Mouse (Mus musculus) frontal cortex, postnatal 10 days (tissue): Measurements from ENCODE around the gene Hmgcr.
A peak's percentile ranks its signal among the peaks of the same experiment; 100 is the strongest.

Experiments
- DNase-seq, 2 experiments: peaks; one replicate each; pipeline ENCODE4 v3.0.0; 2022; ENCODE audit warnings: low spot score in 2 of 2, mixed read lengths in 1 of 2

Gene Hmgcr

GRCm38 (mm10) chr13:96670406-96671077 is at the start of gene Hmgcr:
Gene Hmgcr, minus strand, starts transcription at chr13:96670936.
- DNase-seq: peak; percentile 98 to 99

- no peak for DNase-seq
Observed at GRCm38 (mm10) chr13:96720003-96720402, 49.3 kb upstream of the Hmgcr start.

GRCm38 (mm10) chr13:96717821-96718220 is 47.1 kb upstream of the Hmgcr start:
- no peak for DNase-seq

GRCm38 (mm10) chr13:96716311-96716710 is 45.6 kb upstream of the Hmgcr start:
- no peak for DNase-seq

- no peak for DNase-seq
Observed at GRCm38 (mm10) chr13:96709269-96710233, 38.8 kb upstream of the Hmgcr start.

- DNase-seq: no peak
Observed at GRCm38 (mm10) chr13:96702567-96703278, 32.0 kb upstream of the Hmgcr start.

GRCm38 (mm10) chr13:96697805-96698586 is 27.3 kb upstream of the Hmgcr start:
- no peak for DNase-seq

GRCm38 (mm10) chr13:96695428-96695827 is 24.7 kb upstream of the Hmgcr start:
- no peak for DNase-seq

- DNase-seq: no peak
Observed at GRCm38 (mm10) chr13:96689901-96690300, 19.2 kb upstream of the Hmgcr start.

GRCm38 (mm10) chr13:96687261-96687660 is 16.5 kb upstream of the Hmgcr start:
- DNase-seq: no peak

GRCm38 (mm10) chr13:96684779-96685178 is 14.0 kb upstream of the Hmgcr start:
- no peak for DNase-seq

- no peak for DNase-seq
Observed at GRCm38 (mm10) chr13:96681088-96681620, 10.4 kb upstream of the Hmgcr start.

GRCm38 (mm10) chr13:96680163-96681087 is 9.7 kb upstream of the Hmgcr start:
- DNase-seq: no peak

GRCm38 (mm10) chr13:96678616-96679015 is 7.9 kb upstream of the Hmgcr start:
- no peak for DNase-seq

GRCm38 (mm10) chr13:96677071-96677470 is 6.3 kb upstream of the Hmgcr start:
- DNase-seq: no peak

- DNase-seq: no peak
Observed at GRCm38 (mm10) chr13:96675756-96676155, 5.0 kb upstream of the Hmgcr start.

- DNase-seq: no peak
Observed at GRCm38 (mm10) chr13:96673817-96674216, 3.1 kb upstream of the Hmgcr start.

GRCm38 (mm10) chr13:96672276-96672675 is 1.5 kb upstream of the Hmgcr start:
- DNase-seq: no peak

GRCm38 (mm10) chr13:96671906-96672234 is 1.1 kb upstream of the Hmgcr start:
- DNase-seq: no peak
